Mouse (Mus musculus) G1E (cell line): Measurements from ENCODE around the gene Zfp280b. TPM values are rescaled to one million over a fixed set of nuclear protein-coding genes. Genes with fewer than 3 reads are reported as not detected.

Experiments
- ATAC-seq: 2 replicates; pipeline ENCODE4 v1.8.0; 2016; ENCODE audit warnings: mild to moderate bottlenecking; ENCODE audit not compliant: insufficient number of reproducible peaks, poor library complexity, low FRiP score, severe bottlenecking; ENCODE audit errors: extremely low read depth
- DNase-seq: peaks from one replicate; pipeline ENCODE4 v3.0.0; 2012; ENCODE audit warnings: low spot score
- H3K27me3 ChIP-seq: 2 replicates; pipeline ENCODE4 v1.6.1; 2012; ENCODE audit warnings: mild to moderate bottlenecking, low read length, inconsistent platforms; ENCODE audit not compliant: insufficient read depth
- H3K36me3 ChIP-seq: replicated peaks from 2 replicates; pipeline ENCODE3; 2012; ENCODE audit warnings: mild to moderate bottlenecking, inconsistent platforms
- H3K4me1 ChIP-seq: 2 replicates; pipeline ENCODE4 v1.6.1; 2012; ENCODE audit warnings: low read depth, low read length, inconsistent platforms, mixed read lengths; ENCODE audit not compliant: insufficient read depth
- H3K4me3 ChIP-seq: 2 replicates; pipeline ENCODE4 v1.5.1; 2012; ENCODE audit warnings: low read depth, mild to moderate bottlenecking, inconsistent platforms, low read length, moderate library complexity, mixed read lengths
- H3K9me3 ChIP-seq: replicated peaks from 2 replicates; pipeline ENCODE4 v1.6.1; 2012; ENCODE audit warnings: inconsistent platforms
- CTCF ChIP-seq: IDR thresholded peaks from 2 replicates; pipeline ENCODE4 v1.5.1; 2012; ENCODE audit warnings: low read depth, low read length, inconsistent platforms, mixed read lengths
- GATA1 ChIP-seq: IDR thresholded peaks from 2 replicates; pipeline ENCODE4 v1.6.1; 2012; ENCODE audit warnings: borderline replicate concordance, low read length, inconsistent platforms, mixed read lengths
- GATA2 ChIP-seq: IDR thresholded peaks from 2 replicates; pipeline ENCODE4 v1.6.1; 2012; ENCODE audit warnings: low read depth, low read length, inconsistent platforms, borderline replicate concordance
- POLR2AphosphoS5 ChIP-seq: IDR thresholded peaks from 2 replicates; pipeline ENCODE4 v1.6.1; 2012; ENCODE audit warnings: low read depth, low read length, inconsistent platforms; ENCODE audit not compliant: insufficient replicate concordance
- TAL1 ChIP-seq: conservative IDR thresholded peaks from 2 replicates; pipeline ENCODE4 v1.6.1; 2012; ENCODE audit warnings: low read depth, low read length, inconsistent platforms, mixed read lengths
- polyA plus RNA-seq: library from polyadenylated mRNA; stranded (reverse); fragments of >175 nt; gene quantifications from 2 replicates; pipeline ENCODE4 v1.2.3, GENCODE M21; 2012
- total RNA-seq, 2 experiments: library from RNA; stranded (forward) in 1 of 2; stranded (reverse) in 1 of 2; fragments of 200-1000 nt in 1 of 2; fragments of >200 nt in 1 of 2; fragmentation: Nextera tagmentation in 1 of 2; gene quantifications; 2 replicates each; pipeline ENCODE4 v1.2.3; 2014 to 2017

Gene Zfp280b
- total and polyA plus RNA-seq, 3 experiments, result 7.9 to 27.2 (median 11.3) TPM

DNA sequence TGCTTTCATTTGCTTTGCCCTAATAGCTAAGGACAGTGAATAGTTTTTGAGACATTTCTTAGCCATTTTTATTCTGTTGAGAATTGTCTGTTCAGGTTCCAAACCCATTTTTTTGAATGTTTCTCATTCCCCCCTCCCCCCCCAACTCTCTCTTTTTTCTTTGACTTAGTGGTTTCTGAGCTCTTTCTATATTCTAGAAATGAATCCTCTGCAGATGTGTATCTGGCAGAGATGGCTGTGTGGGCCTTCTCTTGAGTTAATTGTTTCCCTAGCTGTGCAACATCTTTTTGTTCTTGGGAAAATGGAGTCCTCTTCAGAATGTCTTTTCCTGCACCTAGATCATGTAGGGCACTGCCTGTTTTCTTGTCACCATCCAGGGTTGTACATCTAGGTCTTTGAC lies 2.8 kb downstream of the Zfp280b start:
- H3K27me3 ChIP-seq, result no peaks in the 10 kb centered on the region
- peaks cover 52% of the 10 kb centered on the region for H3K36me3 ChIP-seq
- H3K4me1 ChIP-seq, result peaks cover 28% of the 10 kb centered on the region
- no peak for DNase-seq
- no peak for ATAC-seq
- no peak for TF ChIP-seq GATA1
- no peak for TF ChIP-seq CTCF
- no peak for TF ChIP-seq TAL1
- TF ChIP-seq POLR2AphosphoS5, result no peak
- TF ChIP-seq GATA2, result no peak
- H3K4me3 ChIP-seq, result no peak overlapping the region
- no peaks in the 10 kb centered on the region for H3K9me3 ChIP-seq

DNA sequence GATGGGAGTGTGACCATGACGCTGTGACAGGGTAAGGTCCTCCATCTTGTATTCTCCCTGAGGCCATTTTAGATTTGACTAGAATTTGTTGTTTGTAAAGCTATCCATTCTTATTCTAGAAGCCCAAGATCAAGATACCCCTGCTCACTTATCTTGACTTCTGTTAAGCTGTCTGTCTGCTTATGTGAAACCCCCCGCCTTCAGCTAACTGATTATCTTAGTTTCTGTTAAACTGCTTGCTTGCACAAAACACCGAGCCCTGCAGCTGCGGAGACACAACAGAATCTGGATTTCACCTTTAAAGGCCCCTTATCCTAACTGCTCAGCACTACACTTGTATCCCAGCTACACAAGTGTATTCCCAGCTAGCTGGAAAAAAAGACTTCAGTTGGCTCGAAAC lies 4.5 kb downstream of the Zfp280b start:
- DNase-seq, result no peak
- TF ChIP-seq CTCF, result no peak
- TF ChIP-seq POLR2AphosphoS5, result no peak
- no peak for TF ChIP-seq GATA1
- TF ChIP-seq GATA2, result no peak
- no peak for TF ChIP-seq TAL1
- no peak for ATAC-seq
- peaks cover 23% of the 10 kb centered on the region for H3K4me1 ChIP-seq
- H3K27me3 ChIP-seq, result no peaks in the 10 kb centered on the region
- H3K36me3 ChIP-seq, result peaks cover 64% of the 10 kb centered on the region
- no peak overlapping the region for H3K4me3 ChIP-seq
- no peaks in the 10 kb centered on the region for H3K9me3 ChIP-seq

DNA sequence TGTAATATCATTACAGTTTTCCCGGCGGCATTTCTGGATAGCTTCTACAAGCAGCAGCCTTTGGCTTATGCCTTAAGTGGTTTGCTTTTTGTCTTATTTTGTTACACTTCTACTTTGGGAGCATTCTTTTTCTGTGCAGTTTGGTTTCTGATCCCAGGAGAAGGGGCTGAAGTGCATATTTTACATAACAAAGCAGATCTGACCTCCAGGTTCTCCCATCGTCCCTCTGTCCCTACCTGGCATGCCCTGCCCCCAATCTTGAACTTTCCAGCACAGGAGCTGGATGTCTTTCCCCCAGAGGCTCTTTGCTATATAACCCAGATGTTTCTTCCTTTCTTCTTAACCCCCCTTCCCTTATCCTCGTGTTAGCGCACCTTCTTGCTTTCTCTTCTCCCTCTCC lies 12.9 kb downstream of the Zfp280b start:
- no peak overlapping the region for H3K4me3 ChIP-seq
- no peaks in the 10 kb centered on the region for H3K4me1 ChIP-seq
- no peaks in the 10 kb centered on the region for H3K27me3 ChIP-seq
- no peak for TF ChIP-seq GATA2
- no peak for TF ChIP-seq TAL1
- TF ChIP-seq CTCF, result no peak
- TF ChIP-seq POLR2AphosphoS5, result no peak
- TF ChIP-seq GATA1, result no peak
- DNase-seq, result no peak
- ATAC-seq, result no peak
- H3K36me3 ChIP-seq, result peaks cover 27% of the 10 kb centered on the region
- H3K9me3 ChIP-seq, result no peaks in the 10 kb centered on the region

DNA sequence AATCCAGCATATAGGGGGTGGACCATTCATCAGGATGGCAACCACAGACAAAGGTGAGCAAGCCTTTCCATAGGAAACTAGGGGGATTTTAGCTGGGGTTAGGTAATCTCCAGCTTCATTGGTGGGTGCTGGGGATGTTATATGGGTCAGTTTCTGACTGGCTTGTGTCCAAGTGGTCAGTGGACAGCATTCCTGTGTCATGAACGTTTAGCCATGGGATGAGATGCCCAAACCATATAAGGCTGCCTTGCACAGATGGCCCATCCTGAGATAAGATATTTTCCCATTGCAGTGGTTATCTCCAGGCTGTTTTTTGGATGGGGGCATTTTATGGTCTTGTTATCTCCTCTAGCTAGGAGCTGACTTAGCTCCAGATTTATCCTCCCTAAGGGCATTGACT lies 14.3 kb downstream of the Zfp280b start:
- no peak overlapping the region for H3K4me3 ChIP-seq
- ATAC-seq, result no peak
- TF ChIP-seq GATA1 (no peak), TAL1 (no peak), GATA2 (no peak), POLR2AphosphoS5 (no peak), CTCF (no peak)
- H3K36me3 ChIP-seq, result peaks cover 16% of the 10 kb centered on the region
- H3K4me1 ChIP-seq, result no peaks in the 10 kb centered on the region
- DNase-seq, result no peak
- no peaks in the 10 kb centered on the region for H3K9me3 ChIP-seq
- 0 out of 2 replicates have a peak, but pooled peaks cover 2% of the 10 kb centered on the region for H3K27me3 ChIP-seq

DNA sequence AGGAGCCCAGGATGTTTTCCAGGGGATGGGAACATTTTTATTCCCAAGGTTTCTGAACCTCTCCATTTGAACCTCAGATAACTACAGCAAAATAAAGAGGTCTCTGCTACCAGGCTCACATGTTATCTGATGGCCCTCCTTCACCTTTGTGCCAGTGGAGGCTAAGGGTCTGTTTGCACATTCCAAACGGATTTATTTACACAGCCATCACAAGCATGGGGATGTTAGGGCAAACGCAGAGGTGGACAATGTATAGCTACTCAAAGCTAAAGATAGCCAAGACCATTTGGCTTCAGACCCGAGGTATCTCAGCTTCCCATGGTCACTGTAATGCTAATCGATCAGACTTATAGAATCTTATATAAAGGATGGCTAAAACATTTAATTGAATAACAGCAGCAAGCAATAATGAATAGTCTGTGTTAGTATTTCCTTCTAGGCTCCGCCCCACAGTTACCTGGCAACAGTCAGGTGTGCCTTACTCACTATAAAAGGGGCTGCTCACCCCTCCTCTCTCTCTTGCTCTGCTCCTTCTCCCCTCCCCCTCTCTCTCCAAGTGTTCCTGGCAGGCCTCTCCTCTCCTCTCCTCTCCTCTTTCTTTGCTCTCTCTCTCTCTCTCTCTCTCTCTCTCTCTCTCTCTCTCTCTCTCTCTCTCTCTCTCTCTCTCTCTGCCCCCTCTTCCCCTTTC lies 14.9 kb downstream of the Zfp280b start:
- TF ChIP-seq CTCF, result no peak
- no peak for TF ChIP-seq GATA1
- TF ChIP-seq TAL1, result no peak
- TF ChIP-seq GATA2, result no peak
- TF ChIP-seq POLR2AphosphoS5, result no peak
- peaks cover 16% of the 10 kb centered on the region for H3K36me3 ChIP-seq
- H3K9me3 ChIP-seq, result no peaks in the 10 kb centered on the region
- DNase-seq, result no peak
- H3K4me1 ChIP-seq, result no peaks in the 10 kb centered on the region
- 0 out of 2 replicates have a peak, but pooled peaks cover 2% of the 10 kb centered on the region for H3K27me3 ChIP-seq
- H3K4me3 ChIP-seq, result no peak overlapping the region
- no peak for ATAC-seq

DNA sequence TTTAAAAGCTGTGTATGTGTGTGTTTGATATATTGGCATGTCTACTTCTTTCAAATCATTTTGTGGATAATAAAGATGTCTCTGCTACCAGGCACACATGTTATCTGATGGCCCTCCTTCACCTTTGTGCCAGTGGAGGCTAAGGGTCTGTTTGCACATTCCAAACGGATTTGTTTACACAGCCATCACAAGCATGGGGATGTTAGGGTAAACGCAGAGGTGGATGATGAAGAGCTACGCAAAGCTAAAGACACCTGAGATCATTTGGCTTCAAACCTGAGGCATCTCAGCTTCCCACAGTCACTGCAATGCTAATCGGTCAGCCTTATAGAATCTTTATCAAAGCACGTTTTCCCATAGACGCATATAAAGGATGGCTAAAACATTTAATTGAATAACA lies 16.5 kb downstream of the Zfp280b start:
- no peak for TF ChIP-seq POLR2AphosphoS5
- TF ChIP-seq CTCF, result no peak
- TF ChIP-seq GATA2, result no peak
- no peak for TF ChIP-seq GATA1
- no peak for TF ChIP-seq TAL1
- Histone ChIP-seq H3K27me3 (0 out of 2 replicates have a peak, but pooled peaks cover 2% of the 10 kb centered on the region), H3K9me3 (no peaks in the 10 kb centered on the region), H3K4me1 (no peaks in the 10 kb centered on the region), H3K4me3 (no peak overlapping the region), H3K36me3 (peaks cover 6% of the 10 kb centered on the region)
- ATAC-seq, result no peak
- DNase-seq, result no peak
